7 mouse cellular contexts compared by ENCODE assay signal in genomic region chr11:6010751-6011482, GRCm38 (mm10). TPM values are rescaled to one million over a fixed set of nuclear protein-coding genes. Genes with fewer than 3 reads are reported as not detected.
DNase-seq lines count a peak whose midpoint lies in the region; ATAC-seq and TF ChIP-seq lines count a peak whose summit lies in the region.
"Not testable (repeated sequence)": the region's sequence is repeated elsewhere in the genome, so short reads cannot be mapped to it uniquely, and the experiment has no call there.

No protein-coding gene starts in this region.

- H3K27ac ChIP-seq in bone marrow, adult 2 months (ENCODE audit: control insufficient read depth, insufficient read depth, low read depth, low read length, poor library complexity): peak overlapping the region; percentile 54; the same call in 1 of the 2 replicates
- not testable (repeated sequence) for H3K27ac ChIP-seq in intestine, postnatal 0 days (ENCODE audit: low read depth, low read length); liver, embryonic 16.5 days (ENCODE audit: low read length); lung, postnatal 0 days (ENCODE audit: low read length); stomach, embryonic 16.5 days (ENCODE audit: low read length)
- peak overlapping the region; percentile 100 for H3K27ac ChIP-seq in small intestine, adult 2 months (ENCODE audit: insufficient read depth, low read depth, low read length)

- not testable (repeated sequence) for H3K36me3 ChIP-seq in intestine, postnatal 0 days (ENCODE audit: control insufficient read depth, insufficient read depth); liver, embryonic 16.5 days (ENCODE audit: control insufficient read depth, insufficient read depth); lung, postnatal 0 days (ENCODE audit: insufficient read depth, low read length); stomach, embryonic 16.5 days (ENCODE audit: control insufficient read depth, insufficient read depth, low read length)
- H3K36me3 ChIP-seq in small intestine, adult 2 months (ENCODE audit: control insufficient read depth, insufficient read depth, low read length): peaks cover 41% of the 10 kb centered on the region

- not testable (repeated sequence) for DNase-seq in lung, postnatal 0 days (ENCODE audit: low spot score)

- not testable (repeated sequence) for TF ChIP-seq CTCF in bone marrow, adult 2 months (IDR thresholded peaks at IDR 0.05; ENCODE audit: control insufficient read depth, insufficient read depth, low read length); intestine, postnatal 0 days (IDR thresholded peaks at IDR 0.05; ENCODE audit: low read depth); lung, postnatal 0 days (IDR thresholded peaks at IDR 0.05); small intestine, adult 2 months (IDR thresholded peaks at IDR 0.05; ENCODE audit: extremely low read depth, insufficient read length, insufficient replicate concordance, low read depth, low read length)

- H3K9ac ChIP-seq in intestine, postnatal 0 days (ENCODE audit: low read depth, low read length); liver, embryonic 16.5 days (ENCODE audit: low read depth, low read length); lung, postnatal 0 days (replicated peaks; ENCODE audit: low read depth); stomach, embryonic 16.5 days (ENCODE audit: low read length): not testable (repeated sequence)

- H3K9me3 ChIP-seq in intestine, postnatal 0 days (ENCODE audit: control insufficient read depth); liver, embryonic 16.5 days (replicated peaks; ENCODE audit: control insufficient read depth, low read length); lung, postnatal 0 days (ENCODE audit: low read length); stomach, embryonic 16.5 days (replicated peaks; ENCODE audit: control insufficient read depth, low read length): not testable (repeated sequence)

- not testable (repeated sequence) for H3K27me3 ChIP-seq in intestine, postnatal 0 days (replicated peaks; ENCODE audit: control insufficient read depth, insufficient read depth, low read length); liver, embryonic 16.5 days (ENCODE audit: control insufficient read depth, insufficient read depth, low read depth, low read length); lung, postnatal 0 days (replicated peaks; ENCODE audit: insufficient read depth, low read length); small intestine, adult 2 months (ENCODE audit: control insufficient read depth, insufficient read depth, low read length); stomach, embryonic 16.5 days (ENCODE audit: control insufficient read depth, insufficient read depth, low read length)

- WGBS in bone marrow, adult 2 months: 90% methylated on average over 3 of the region's 18 CpGs
- 95% methylated on average over 3 of the region's 18 CpGs for WGBS in intestine, postnatal 0 days
- 80% methylated on average over 1 of the region's 18 CpGs for WGBS in liver, embryonic 16.5 days (ENCODE audit: insufficient replicate concordance)
- 100% methylated on average over 3 of the region's 18 CpGs for WGBS in lung, postnatal 0 days
- WGBS in small intestine, adult 2 months: 41% methylated on average over 3 of the region's 18 CpGs
- 88% methylated on average over 3 of the region's 18 CpGs for WGBS in stomach, embryonic 16.5 days

- ATAC-seq in inflammation-experienced regulatory T-cells, adult 6 months: peak; percentile 57
- peak; percentile 67 for ATAC-seq in intestine, postnatal 0 days
- peak; percentile 76 for ATAC-seq in liver, embryonic 16.5 days (ENCODE audit: low read depth)
- ATAC-seq in lung, postnatal 0 days: peak; percentile 73
- ATAC-seq in stomach, embryonic 16.5 days (ENCODE audit: insufficient read depth, low FRiP score): peak; percentile 70; the same call in 1 of the 2 replicates

- H3K4me3 ChIP-seq in bone marrow, adult 2 months (replicated peaks; ENCODE audit: control insufficient read depth, low read depth, low read length); intestine, postnatal 0 days (ENCODE audit: low read depth, low read length); liver, embryonic 16.5 days (ENCODE audit: low read depth, low read length); lung, postnatal 0 days (ENCODE audit: low read depth, low read length); stomach, embryonic 16.5 days (replicated peaks; ENCODE audit: low read length): not testable (repeated sequence)
- H3K4me3 ChIP-seq in small intestine, adult 2 months (ENCODE audit: low read depth, low read length): peak overlapping the region; percentile 47

- not testable (repeated sequence) for H3K4me2 ChIP-seq in intestine, postnatal 0 days (replicated peaks; ENCODE audit: low read depth); liver, embryonic 16.5 days (ENCODE audit: low read depth, low read length); lung, postnatal 0 days (replicated peaks; ENCODE audit: low read depth, low read length); stomach, embryonic 16.5 days (ENCODE audit: low read depth, low read length)

- TF ChIP-seq EP300 in lung, postnatal 0 days (IDR thresholded peaks at IDR 0.05): not testable (repeated sequence)

- TF ChIP-seq POLR2A in bone marrow, adult 2 months (IDR thresholded peaks at IDR 0.05; ENCODE audit: borderline replicate concordance, control insufficient read depth, low read depth, low read length); small intestine, adult 2 months (IDR thresholded peaks at IDR 0.05; ENCODE audit: low read depth, low read length): not testable (repeated sequence)

- not testable (repeated sequence) for H3K4me1 ChIP-seq in bone marrow, adult 2 months (ENCODE audit: control insufficient read depth, insufficient read depth, low read length); intestine, postnatal 0 days (replicated peaks; ENCODE audit: control insufficient read depth, insufficient read depth, low read length); liver, embryonic 16.5 days (ENCODE audit: control insufficient read depth, low read depth, low read length); lung, postnatal 0 days (ENCODE audit: insufficient read depth, low read depth, low read length); small intestine, adult 2 months (ENCODE audit: control insufficient read depth, insufficient read depth, insufficient read length, low read length); stomach, embryonic 16.5 days (ENCODE audit: control insufficient read depth, insufficient read depth, low read length)

RNA-seq across cellular contexts. Expression of gene Camk2b, which starts 55.2 kb away (rescaled TPM):
- 1.4 and 5.1 TPM in 2 replicates for polyA plus RNA-seq in bone marrow, adult 2 months (2011; ENCODE audit: insufficient read depth, insufficient read length, low replicate concordance, missing spikeins)
- polyA plus RNA-seq in inflammation-experienced regulatory T-cells, adult 6 months (2017; shearing (Covaris generic)): 10 to 100 TPM in 2 of 3 experiments, 1 to 10 TPM in 1; 5.3 to 16.7 (median 11.0) TPM
- polyA plus RNA-seq in intestine, postnatal 0 days (2015; fragmentation: Nextera tagmentation; extraction: Ambion mirVana): 11.9 and 12.1 TPM in 2 replicates
- polyA plus RNA-seq in liver, embryonic 16.5 days (2015; fragmentation: Nextera tagmentation; extraction: Ambion mirVana): 1.1 and 1.4 TPM in 2 replicates
- 2.9 TPM in 2 replicates for polyA plus RNA-seq in lung, postnatal 0 days (2015; fragmentation: Nextera tagmentation; extraction: Ambion mirVana)
- polyA plus RNA-seq in small intestine, adult 2 months (2012; rRNA removed): 1.2 and 8.1 TPM in 2 replicates
- 4.5 and 6.0 TPM in 2 replicates for polyA plus RNA-seq in stomach, embryonic 16.5 days (2015; fragmentation: Nextera tagmentation; extraction: Ambion mirVana)

RNA-seq across cellular contexts. Expression of gene Ykt6, which starts 55.4 kb away (rescaled TPM):
- 24.6 and 30.8 TPM in 2 replicates for polyA plus RNA-seq in bone marrow, adult 2 months (2011; ENCODE audit: insufficient read depth, insufficient read length, low replicate concordance, missing spikeins)
- polyA plus RNA-seq in inflammation-experienced regulatory T-cells, adult 6 months (2017; shearing (Covaris generic)): 10 to 100 TPM; 26.3 to 31.4 (median 27.1) TPM
- polyA plus RNA-seq in intestine, postnatal 0 days (2015; fragmentation: Nextera tagmentation; extraction: Ambion mirVana): 50.9 and 53.8 TPM in 2 replicates
- 16.8 and 17.7 TPM in 2 replicates for polyA plus RNA-seq in liver, embryonic 16.5 days (2015; fragmentation: Nextera tagmentation; extraction: Ambion mirVana)
- polyA plus RNA-seq in lung, postnatal 0 days (2015; fragmentation: Nextera tagmentation; extraction: Ambion mirVana): 40.2 and 40.9 TPM in 2 replicates
- 56.2 and 84.5 TPM in 2 replicates for polyA plus RNA-seq in small intestine, adult 2 months (2012; rRNA removed)
- 56.2 and 58.1 TPM in 2 replicates for polyA plus RNA-seq in stomach, embryonic 16.5 days (2015; fragmentation: Nextera tagmentation; extraction: Ambion mirVana)
